Mouse (Mus musculus) mouse embryonic stem cell (cell line): ENCODE data around the gene Art4.

Source experiments
- in situ Hi-C, 2 experiments: fragments of 300-500 bp; cut with MboI; formaldehyde crosslinking; loops; 1 replicate in 1 of 2; 3 replicates in 1 of 2; pipeline ENCODE4 v1.14.3; 2019 to 2020; ENCODE audit warnings: low sequenced_read_pairs in 2 of 2, low pct_unique_long_range_greater_than_20kb in 1 of 2, mixed read lengths in 1 of 2; ENCODE audit not compliant: unreplicated experiment in 1 of 2

The Art4 gene

GRCm38 (mm10) chr6:136845706-136846480 lies 11.6 kb downstream of the Art4 start:
- in situ Hi-C loops: no loop called here

GRCm38 (mm10) chr6:136844903-136845302 lies 12.6 kb downstream of the Art4 start:
- in situ Hi-C loops: no loop called here

DNA sequence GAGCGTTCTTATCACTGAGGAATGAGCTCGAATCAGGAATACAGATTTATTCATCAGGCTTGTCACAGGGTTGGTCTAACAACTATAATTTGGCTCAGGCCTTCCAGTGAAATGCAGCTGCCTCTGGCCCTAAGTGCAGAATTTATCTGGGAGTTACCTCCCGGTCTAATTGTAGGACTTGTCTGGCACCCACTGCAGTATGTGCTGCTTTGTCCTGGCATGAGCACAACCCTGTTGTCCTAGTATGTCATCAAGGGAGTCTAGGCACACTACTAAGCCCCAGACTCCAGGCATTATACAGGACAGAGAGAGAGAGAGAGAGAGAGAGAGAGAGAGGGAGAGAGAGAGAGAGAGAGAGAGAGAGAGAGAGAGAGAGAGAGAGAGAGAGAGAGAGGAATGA lies 20.2 kb downstream of the Art4 start:
- in situ Hi-C loops: no loop called here

DNA sequence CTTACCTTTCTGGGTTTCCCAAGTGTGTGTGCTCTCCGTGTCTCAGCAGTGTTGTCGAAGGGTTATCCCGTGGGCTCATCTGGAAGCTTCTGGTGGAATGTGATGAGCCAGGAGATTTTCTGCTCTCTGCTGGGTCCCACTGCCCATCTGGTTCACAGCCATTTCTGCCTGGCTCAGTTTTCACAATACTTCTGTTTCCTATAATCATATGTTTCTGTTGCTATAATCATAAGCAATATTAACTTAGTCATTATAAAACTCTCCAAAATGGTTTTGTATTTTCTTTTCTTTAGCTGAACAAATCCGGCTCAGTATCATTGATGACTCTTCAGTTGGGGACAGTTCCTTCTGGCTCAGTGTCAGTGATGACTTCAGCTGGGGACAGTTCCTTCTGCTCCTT lies 22.2 kb downstream of the Art4 start, which contains the start of gene Smco3:
Smco3 (minus strand) TSS at position 101 of the 400 bp plus-strand sequence.
- in situ Hi-C loops: no loop called here

DNA sequence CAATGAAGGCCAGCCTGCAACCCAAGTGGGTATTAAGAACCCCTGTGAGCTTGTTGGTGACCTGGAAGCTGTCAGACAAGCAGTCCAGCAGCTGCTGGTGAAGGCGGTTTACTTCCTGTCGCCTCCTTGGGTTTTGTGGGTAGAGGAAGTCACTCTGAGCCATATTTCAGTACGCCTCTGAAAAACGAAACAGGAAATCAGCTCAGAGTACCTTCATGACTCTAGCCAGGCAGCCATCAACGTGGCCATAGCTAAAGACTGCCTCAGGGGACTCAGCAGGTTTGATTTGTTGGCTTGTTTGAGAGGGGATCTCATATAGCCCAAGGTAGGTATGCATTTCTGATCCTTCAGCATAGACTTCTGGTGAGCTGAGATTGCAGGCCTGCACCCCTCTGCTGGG lies 25.8 kb downstream of the Art4 start:
- in situ Hi-C loops: no loop called here

- in situ Hi-C loops: no loop called here
These were observed 28.9 kb downstream of the Art4 start for GRCm38 (mm10) chr6:136828681-136829080.

DNA sequence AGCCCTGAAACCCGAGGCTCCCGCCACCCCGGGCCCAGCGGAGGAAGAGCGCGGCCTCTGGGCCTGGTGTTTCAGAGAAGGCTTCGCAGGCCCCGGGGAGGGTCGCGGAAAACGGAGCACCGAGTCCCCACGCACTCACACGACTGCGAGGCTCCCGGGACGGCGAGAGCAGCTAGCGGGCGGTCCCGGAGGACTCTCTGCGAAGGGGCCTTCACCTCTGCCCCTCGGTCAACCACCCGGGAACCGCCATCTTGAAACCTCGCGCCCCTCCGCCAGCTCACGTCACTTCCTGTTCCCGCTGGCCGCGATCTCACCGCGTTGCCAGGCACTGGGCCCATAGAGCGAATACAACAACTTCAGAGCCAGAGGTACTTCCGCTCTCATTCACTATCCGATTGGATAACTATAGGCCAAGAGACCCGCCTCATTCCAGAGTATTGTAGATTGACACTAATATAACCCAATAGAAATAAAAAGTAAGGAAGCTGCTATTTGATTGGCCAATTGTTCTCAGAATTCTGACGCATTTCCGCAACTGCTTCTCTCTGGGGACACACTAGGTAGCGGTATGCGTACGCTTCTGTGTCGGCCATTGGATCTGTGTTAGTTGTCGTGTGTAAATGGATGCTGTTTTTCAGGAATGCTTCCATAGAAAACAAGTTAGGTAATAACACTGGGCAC lies 29.5 kb downstream of the Art4 start, which contains the start of gene Wbp11:
Wbp11 (minus strand) TSS at position 353 of the 681 bp plus-strand sequence.
- in situ Hi-C loops: no loop called here

DNA sequence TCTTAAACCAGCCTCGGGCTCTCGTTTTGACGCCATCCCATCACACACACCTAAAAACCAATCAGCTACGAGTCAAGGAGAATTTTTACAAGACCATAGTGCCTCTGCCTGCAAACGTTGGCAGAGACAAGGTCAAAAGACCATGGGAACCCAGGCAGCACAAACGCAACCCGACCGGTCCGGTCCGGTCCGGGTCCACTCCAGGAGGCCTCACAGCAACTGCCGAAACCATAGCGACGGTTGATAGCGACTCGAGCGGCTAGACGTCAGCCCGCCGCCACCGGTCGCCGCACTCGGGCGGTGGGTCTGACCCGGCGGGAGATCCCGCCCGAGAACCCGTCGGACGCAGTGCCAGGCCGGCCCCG lies 30.0 kb downstream of the Art4 start, which contains the start of gene BC049715:
BC049715 (plus strand) TSS at position 111 of the 365 bp plus-strand sequence.
- in situ Hi-C loops: no loop called here

- in situ Hi-C loops: no loop called here
These were observed 30.4 kb downstream of the Art4 start for GRCm38 (mm10) chr6:136827116-136827515.

DNA sequence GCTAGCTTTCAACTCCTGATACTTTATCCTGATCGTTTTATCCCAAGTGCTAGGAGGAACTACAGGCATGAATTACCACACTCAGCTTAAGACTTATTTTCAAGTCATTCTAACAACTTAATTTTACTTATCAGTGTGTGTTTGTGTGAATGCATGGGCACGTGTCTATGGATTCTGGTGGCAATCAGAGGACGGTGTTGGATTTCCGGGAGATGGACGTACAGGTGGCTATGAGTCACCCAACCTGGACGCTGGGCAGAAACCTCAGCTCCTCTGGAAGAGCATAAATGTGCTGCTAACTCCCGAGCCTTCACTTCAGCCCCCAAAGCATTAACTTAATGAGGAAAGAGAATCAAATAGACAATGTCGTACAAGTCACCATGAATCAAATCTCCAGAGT lies 32.5 kb downstream of the Art4 start:
- in situ Hi-C loops: no loop called here

- in situ Hi-C loops: no loop called here
These were observed 36.4 kb downstream of the Art4 start for GRCm38 (mm10) chr6:136821086-136821485.

GRCm38 (mm10) chr6:136820381-136820780 lies 37.2 kb downstream of the Art4 start:
- in situ Hi-C loops: no loop called here

DNA sequence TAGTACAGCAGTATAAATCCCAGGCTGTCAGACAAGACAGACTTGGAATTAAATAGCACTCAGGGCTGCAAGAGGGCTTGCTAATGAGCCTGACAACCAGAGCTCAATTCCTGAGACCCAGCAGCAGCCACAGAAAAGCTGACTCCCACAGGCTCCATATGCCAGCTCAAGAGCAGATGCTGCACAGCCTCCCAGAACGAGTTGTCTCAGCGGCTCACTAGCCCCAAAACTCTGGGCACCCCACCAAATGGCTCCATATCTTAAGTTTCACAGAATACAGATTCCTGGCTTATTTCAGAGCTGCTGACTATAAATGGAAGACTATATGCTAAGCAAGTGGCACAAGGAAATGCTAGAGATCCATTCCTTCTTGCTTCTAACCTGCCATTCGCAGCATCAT lies 40.0 kb downstream of the Art4 start:
- in situ Hi-C loops: no loop called here

- in situ Hi-C loops: no loop called here
These were observed 40.7 kb downstream of the Art4 start for GRCm38 (mm10) chr6:136816826-136817225.

DNA sequence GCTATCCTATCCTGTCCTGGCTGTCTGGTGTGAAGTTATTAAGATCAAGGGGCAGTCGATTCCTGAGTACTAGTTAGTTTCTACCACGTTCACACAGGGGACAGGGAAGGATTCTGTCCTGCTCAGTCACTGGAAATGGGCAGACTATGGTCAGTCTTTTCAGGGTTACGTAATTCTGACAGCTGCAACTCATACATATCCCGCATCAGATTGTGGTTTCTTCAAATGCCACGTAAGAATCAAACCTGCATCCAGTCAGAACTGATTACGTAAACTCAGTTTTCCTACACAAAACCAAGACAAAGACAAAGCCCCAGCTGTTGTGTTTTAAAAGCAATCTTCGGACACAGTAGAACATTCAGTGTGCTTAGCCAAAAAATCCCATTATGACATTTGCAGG lies 42.2 kb downstream of the Art4 start:
- in situ Hi-C loops: no loop called here

DNA sequence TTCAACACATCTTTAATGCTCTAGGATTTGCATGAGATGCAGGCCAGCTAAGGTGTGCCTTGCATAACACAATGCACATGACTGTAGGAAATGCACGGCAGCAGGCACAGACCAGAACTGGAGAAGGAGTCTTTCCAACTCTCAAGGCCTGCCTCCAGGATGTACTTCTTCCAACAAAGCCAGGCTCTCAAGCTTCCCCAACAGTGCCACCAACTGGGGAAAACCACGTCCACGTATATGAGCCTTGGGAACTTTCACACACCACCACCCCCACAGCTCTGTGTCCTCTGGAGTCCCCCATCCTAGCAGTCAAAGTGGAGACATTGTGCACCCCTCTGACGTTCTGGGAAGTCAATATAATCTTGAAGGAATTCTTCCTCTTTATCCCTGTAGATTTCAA lies 44.4 kb downstream of the Art4 start:
- in situ Hi-C loops: no loop called here

DNA sequence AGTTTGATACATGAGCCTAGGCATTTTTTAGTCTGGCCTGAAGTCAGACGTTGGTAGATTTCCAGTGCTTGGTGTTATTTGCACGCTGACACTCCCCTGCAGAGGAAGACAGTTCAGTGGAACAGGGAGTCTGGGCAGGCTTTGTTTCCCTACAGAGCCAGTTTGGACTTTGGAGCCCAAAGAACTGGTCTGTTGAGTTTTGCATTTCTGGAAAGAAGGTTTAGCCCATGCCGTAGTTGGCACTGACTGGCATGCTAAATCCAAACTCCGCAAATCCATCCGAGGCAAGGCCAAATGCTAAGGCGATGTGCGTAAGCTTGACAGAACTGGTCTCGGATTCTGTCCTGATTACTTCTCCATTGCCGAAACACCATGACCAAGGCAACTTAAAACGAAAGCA lies 46.3 kb downstream of the Art4 start:
- in situ Hi-C loops: no loop called here

DNA sequence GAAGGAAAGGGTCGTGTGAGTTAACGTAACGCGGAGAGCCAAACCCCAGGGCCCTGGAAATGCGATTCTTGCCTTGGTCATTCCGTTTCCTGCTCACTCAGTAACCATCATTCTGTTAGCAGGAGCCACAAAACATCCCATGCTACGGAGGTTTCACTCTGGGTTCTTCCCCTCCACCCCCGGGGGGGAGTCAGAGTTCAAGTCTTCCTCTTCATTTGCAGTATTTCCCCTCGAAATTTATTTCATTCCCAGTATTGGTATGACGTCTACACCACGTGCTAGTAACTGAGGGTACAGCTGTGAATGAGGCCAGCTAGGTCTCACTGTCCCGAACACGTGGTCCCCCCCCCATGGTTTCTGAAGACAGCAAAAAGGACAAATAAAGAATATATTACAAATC lies 47.9 kb downstream of the Art4 start:
- in situ Hi-C loops: no loop called here

DNA sequence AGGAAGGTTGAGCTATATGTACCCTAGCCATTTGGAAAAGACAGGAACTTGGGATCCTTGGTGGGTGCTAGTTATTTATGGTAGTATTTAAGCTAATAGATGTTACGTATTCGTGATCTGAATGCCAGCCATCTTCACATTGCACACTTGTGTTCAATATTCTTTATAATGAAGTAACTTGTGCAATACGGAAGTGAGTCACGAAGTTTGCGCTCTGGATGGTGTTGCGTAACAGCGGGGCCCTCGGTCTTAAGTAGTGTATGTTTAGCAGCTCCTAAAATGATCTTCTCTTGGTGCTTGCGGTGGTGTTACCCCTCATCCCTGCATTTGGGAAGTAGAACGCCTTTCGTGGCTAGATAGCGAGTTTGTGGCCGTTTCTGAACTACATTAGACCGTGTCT lies 48.5 kb downstream of the Art4 start:
- in situ Hi-C loops: no loop called here

- in situ Hi-C loops: no loop called here
These were observed 48.9 kb downstream of the Art4 start for GRCm38 (mm10) chr6:136808631-136809046.
